Mouse (Mus musculus): Measurements from ENCODE around the gene Nr2c1.

GRCm38 (mm10) chr10:94133674-94134073, 14.1 kb upstream of the Nr2c1 start:
- TF ChIP-seq CTCF (IDR thresholded peaks at IDR 0.05; ENCODE audit: extremely low read depth, insufficient read depth, insufficient read length, insufficient replicate concordance) (no peak), POLR2A (IDR thresholded peaks at IDR 0.05; ENCODE audit: low read depth, low read length) (no peak)

All from spleen, adult 2 months (tissue).